Mouse (Mus musculus) neutrophil, adult 5-6 weeks (primary cell): ENCODE results near the gene Ppan. TPM values are rescaled to one million over a fixed set of nuclear protein-coding genes. Genes with fewer than 3 reads are reported as not detected.

Experiments
- ATAC-seq: fragments of 151-379, 151-347 bp; 2 replicates; pipeline ENCODE4 v1.8.0; 2017; ENCODE audit warnings: mild to moderate bottlenecking, moderate TSS enrichment; ENCODE audit not compliant: insufficient number of reproducible peaks, poor library complexity, low FRiP score, severe bottlenecking; ENCODE audit errors: extremely low read depth
- total RNA-seq: library from RNA; stranded (forward); fragments of 200-1000 nt; gene quantifications from 2 replicates; pipeline ENCODE4 v1.2.3, GENCODE M21; 2017

Gene Ppan
- total RNA-seq, 1 experiment from 2014 or later: 42.1 TPM

- ATAC-seq: no peak
These were observed 10.6 kb upstream of the Ppan start for GRCm38 (mm10) chr9:20877118-20878040.

- peak; percentile 73 for ATAC-seq
These were observed 9.8 kb upstream of the Ppan start for GRCm38 (mm10) chr9:20878041-20878709.

- ATAC-seq: no peak
These were observed 9.3 kb upstream of the Ppan start for GRCm38 (mm10) chr9:20878710-20879065.

- no peak for ATAC-seq
These were observed 8.7 kb upstream of the Ppan start, which contains the start of gene Angptl6 for GRCm38 (mm10) chr9:20879097-20879792. Angptl6 (minus strand) TSS chr9:20879727.

- no peak for ATAC-seq
These were observed 1.4 kb upstream of the Ppan start for GRCm38 (mm10) chr9:20886563-20886962.

- ATAC-seq: no peak
These were observed 784 bp upstream of the Ppan start for GRCm38 (mm10) chr9:20887191-20887590.

GRCm38 (mm10) chr9:20888386-20888765, 401 bp downstream of the Ppan start:
- ATAC-seq: no peak

- ATAC-seq: no peak
These were observed 1.5 kb downstream of the Ppan start for GRCm38 (mm10) chr9:20889185-20890141.

GRCm38 (mm10) chr9:20890411-20890810, 2.4 kb downstream of the Ppan start:
- ATAC-seq: no peak

- no peak for ATAC-seq
These were observed 3.5 kb downstream of the Ppan start for GRCm38 (mm10) chr9:20891339-20892103.

GRCm38 (mm10) chr9:20892104-20892653, 4.2 kb downstream of the Ppan start:
- no peak for ATAC-seq

- ATAC-seq: no peak
These were observed 5.1 kb downstream of the Ppan start for GRCm38 (mm10) chr9:20893069-20893468.

GRCm38 (mm10) chr9:20893590-20894343, 5.8 kb downstream of the Ppan start:
- ATAC-seq: no peak

- ATAC-seq: no peak
These were observed 6.7 kb downstream of the Ppan start for GRCm38 (mm10) chr9:20894629-20895028.

GRCm38 (mm10) chr9:20895382-20895781, 7.4 kb downstream of the Ppan start:
- no peak for ATAC-seq

- no peak for ATAC-seq
These were observed 9.9 kb downstream of the Ppan start for GRCm38 (mm10) chr9:20897736-20898510.
